In the genomic region with DNA sequence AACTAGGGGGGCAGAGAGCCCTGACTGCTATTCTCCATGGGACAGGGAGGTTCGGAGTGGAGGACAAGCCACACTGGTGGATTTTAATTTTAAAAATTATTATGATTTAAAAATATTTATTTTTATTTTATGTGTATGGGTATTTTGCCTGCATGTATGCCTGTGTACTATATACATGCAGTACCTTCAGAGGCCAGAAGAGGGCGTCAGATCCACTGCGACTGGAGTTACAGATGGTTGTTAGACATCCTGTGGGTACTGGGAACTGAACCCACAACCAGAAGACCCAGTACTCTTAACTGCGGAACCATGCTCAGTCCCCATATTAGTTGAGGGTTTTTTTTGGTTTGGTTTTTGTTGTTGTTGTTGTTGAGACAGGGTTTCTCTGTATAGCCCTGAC, we compare ENCODE assay signal across 16 mouse cellular contexts. TPM values are rescaled to one million over a fixed set of nuclear protein-coding genes. Genes with fewer than 3 reads are reported as not detected.
A peak's percentile ranks its signal among the peaks of the same experiment; 100 is the strongest.
DNase-seq lines count a peak whose midpoint lies in the region; ATAC-seq and TF ChIP-seq lines count a peak whose summit lies in the region.
"Had no signal": no experiment of that assay in that cellular context is flagged by ENCODE, and none has a peak within 500 bp of the region (broad histone marks: within the 10 kb centered on the region; RNA-seq: fewer than 3 reads in every experiment).

No protein-coding gene starts in this region.

- TF ChIP-seq POLR2A in brain, embryonic 14.5 days (IDR thresholded peaks at IDR 0.05; ENCODE audit: borderline replicate concordance, extremely low read depth, insufficient read depth, insufficient read length, poor library complexity, severe bottlenecking), result no peak

- H3K4me3 ChIP-seq in intestine, postnatal 0 days (ENCODE audit: low read depth, low read length), result no peak overlapping the region
- H3K4me3 ChIP-seq in intestine, embryonic 16.5 days (ENCODE audit: low read length), result no peak overlapping the region
- H3K4me3 ChIP-seq in stomach, postnatal 0 days (ENCODE audit: low read depth, low read length), result no peak overlapping the region
- H3K4me3 ChIP-seq: embryonic facial prominence, embryonic 10.5 days; hindbrain, embryonic 12.5 days; midbrain, embryonic 10.5 days had no signal

- TF ChIP-seq CTCF in intestine, postnatal 0 days (IDR thresholded peaks at IDR 0.05; ENCODE audit: low read depth), result peak; percentile 48
- TF ChIP-seq CTCF in brain, embryonic 14.5 days (IDR thresholded peaks at IDR 0.05; ENCODE audit: borderline replicate concordance, extremely low read depth, insufficient read depth, insufficient read length), result peak; percentile 30; the same call in 1 of the 2 replicates
- TF ChIP-seq CTCF in stomach, postnatal 0 days (IDR thresholded peaks at IDR 0.05; ENCODE audit: low read depth), result peak; percentile 44

- no peaks in the 10 kb centered on the region for H3K27me3 ChIP-seq in intestine, postnatal 0 days (replicated peaks; ENCODE audit: control insufficient read depth, insufficient read depth, low read length)
- no peaks in the 10 kb centered on the region for H3K27me3 ChIP-seq in intestine, embryonic 16.5 days (replicated peaks; ENCODE audit: control insufficient read depth, insufficient read depth, low read length)
- H3K27me3 ChIP-seq in stomach, postnatal 0 days (ENCODE audit: control insufficient read depth, insufficient read depth, low read length), result no peaks in the 10 kb centered on the region
- H3K27me3 ChIP-seq: hindbrain, embryonic 12.5 days had no signal

- no peaks in the 10 kb centered on the region for H3K4me1 ChIP-seq in intestine, postnatal 0 days (replicated peaks; ENCODE audit: control insufficient read depth, insufficient read depth, low read length)
- no peaks in the 10 kb centered on the region for H3K4me1 ChIP-seq in intestine, embryonic 16.5 days (ENCODE audit: control insufficient read depth, insufficient read depth, low read length)
- no peaks in the 10 kb centered on the region for H3K4me1 ChIP-seq in stomach, postnatal 0 days (replicated peaks; ENCODE audit: control insufficient read depth, insufficient read depth)
- H3K4me1 ChIP-seq: embryonic facial prominence, embryonic 10.5 days; hindbrain, embryonic 12.5 days; midbrain, embryonic 10.5 days had no signal

- WGBS in intestine, postnatal 0 days, result 78% methylated on average over 4 of the region's 4 CpGs
- 74% methylated on average over 4 of the region's 4 CpGs for WGBS in intestine, embryonic 16.5 days
- 67% methylated on average over 4 of the region's 4 CpGs for WGBS in stomach, postnatal 0 days

- H3K36me3 ChIP-seq in intestine, postnatal 0 days (ENCODE audit: control insufficient read depth, insufficient read depth), result peaks cover 48% of the 10 kb centered on the region
- H3K36me3 ChIP-seq in intestine, embryonic 16.5 days (ENCODE audit: control insufficient read depth, insufficient read depth, low read length), result peaks cover 8% of the 10 kb centered on the region; the same call in 1 of the 2 replicates
- H3K36me3 ChIP-seq in stomach, postnatal 0 days (ENCODE audit: control insufficient read depth, insufficient read depth, low read length), result peaks cover 4% of the 10 kb centered on the region; the same call in 1 of the 2 replicates

- no peaks in the 10 kb centered on the region for H3K9me3 ChIP-seq in intestine, postnatal 0 days (ENCODE audit: control insufficient read depth)
- no peaks in the 10 kb centered on the region for H3K9me3 ChIP-seq in intestine, embryonic 16.5 days (ENCODE audit: control insufficient read depth, low read length)
- H3K9me3 ChIP-seq in stomach, postnatal 0 days (ENCODE audit: control insufficient read depth, low read length), result no peaks in the 10 kb centered on the region
- H3K9me3 ChIP-seq: embryonic facial prominence, embryonic 10.5 days; hindbrain, embryonic 12.5 days; midbrain, embryonic 10.5 days had no signal

- TF ChIP-seq EP300 in stomach, postnatal 0 days (optimal IDR thresholded peaks at IDR 0.05), result no peak

- ATAC-seq in intestine, postnatal 0 days, result no peak
- ATAC-seq in intestine, embryonic 16.5 days, result no peak
- no peak for ATAC-seq in stomach, postnatal 0 days (ENCODE audit: low FRiP score, low TSS enrichment)

- no peak overlapping the region for H3K4me2 ChIP-seq in intestine, postnatal 0 days (replicated peaks; ENCODE audit: low read depth)
- no peak overlapping the region for H3K4me2 ChIP-seq in intestine, embryonic 16.5 days (ENCODE audit: low read depth, low read length)
- no peak overlapping the region for H3K4me2 ChIP-seq in stomach, postnatal 0 days (replicated peaks; ENCODE audit: low read depth)
- H3K4me2 ChIP-seq: hindbrain, embryonic 12.5 days had no signal

- no peak overlapping the region for H3K27ac ChIP-seq in intestine, postnatal 0 days (ENCODE audit: low read depth, low read length)
- H3K27ac ChIP-seq in intestine, embryonic 16.5 days (ENCODE audit: low read length), result no peak overlapping the region
- H3K27ac ChIP-seq in stomach, postnatal 0 days (replicated peaks), result no peak overlapping the region
- H3K27ac ChIP-seq: embryonic facial prominence, embryonic 10.5 days; hindbrain, embryonic 12.5 days; midbrain, embryonic 10.5 days had no signal

- H3K9ac ChIP-seq in intestine, postnatal 0 days (ENCODE audit: low read depth, low read length), result no peak overlapping the region
- no peak overlapping the region for H3K9ac ChIP-seq in intestine, embryonic 16.5 days (ENCODE audit: low read depth, low read length)
- no peak overlapping the region for H3K9ac ChIP-seq in stomach, postnatal 0 days (ENCODE audit: low read length)
- H3K9ac ChIP-seq: hindbrain, embryonic 12.5 days had no signal

- DNase-seq in testis, postnatal 14 days (ENCODE audit: low spot score), result peak; percentile 32
- DNase-seq in testis, postnatal 10 days (ENCODE audit: low spot score), result no peak
- DNase-seq in brain, embryonic 14.5 days (ENCODE audit: low read depth), result no peak
- no peak for DNase-seq in stomach, postnatal 0 days (ENCODE audit: low spot score)
- no peak for DNase-seq in natural killer cell, adult 2 months (ENCODE audit: low spot score in 2 of 2)
- DNase-seq in cerebellum, adult 8-10 months, result no peak
- DNase-seq: adrenal gland, adult 8-10 months; cerebellum, postnatal 36 days; kidney, adult 11 months; retina, postnatal 1 day; spleen, adult 18-20 months had no signal

RNA-seq across cellular contexts. Expression of gene Tpbgl, which starts 28.2 kb away (rescaled TPM):
- polyA plus RNA-seq in intestine, postnatal 0 days (2015; fragmentation: Nextera tagmentation; extraction: Ambion mirVana), result 1.4 and 1.9 TPM in 2 replicates
- 1.0 and 1.1 TPM in 2 replicates for polyA plus RNA-seq in intestine, embryonic 16.5 days (2015; fragmentation: Nextera tagmentation; extraction: Ambion mirVana)
- 0.83 and 1.7 TPM in 2 replicates for polyA plus RNA-seq in brain, embryonic 14.5 days (2012; rRNA removed)
- 1.5 and 1.7 TPM in 2 replicates for polyA plus RNA-seq in stomach, postnatal 0 days (2015; fragmentation: Nextera tagmentation; extraction: Ambion mirVana)
